Mouse (Mus musculus) embryonic facial prominence, embryonic 11.5 days (tissue): Measurements from ENCODE around the gene Ackr4. TPM values are rescaled to one million over a fixed set of nuclear protein-coding genes. Genes with fewer than 3 reads are reported as not detected.

Experiments used
- ATAC-seq: fragments of 200-750 bp; cut with Nextera tagmentation; replicated peaks from 2 replicates; pipeline ENCODE4 v1.8.0; 2017; ENCODE audit warnings: low read depth; ENCODE audit not compliant: insufficient number of reproducible peaks, low FRiP score, low TSS enrichment
- DNase-seq: peaks from one replicate; pipeline ENCODE4 v3.0.0-alpha.2; 2015; ENCODE audit warnings: low spot score
- H3K27ac ChIP-seq: fragments of 300-500 bp; sonication (generic); replicated peaks from 2 replicates; pipeline ENCODE4 v1.5.1; 2014; ENCODE audit warnings: mild to moderate bottlenecking, low read depth, low read length, control low read depth
- H3K27me3 ChIP-seq: fragments of 300-500 bp; sonication (generic); 2 replicates; pipeline ENCODE4 v1.6.1; 2014; ENCODE audit warnings: mild to moderate bottlenecking, low read length, moderate library complexity, mixed read lengths; ENCODE audit not compliant: control insufficient read depth, insufficient read depth
- H3K36me3 ChIP-seq: fragments of 300-500 bp; sonication (generic); replicated peaks from 2 replicates; pipeline ENCODE4 v1.6.1; 2014; ENCODE audit warnings: low read depth, mild to moderate bottlenecking, low read length, moderate library complexity, mixed read lengths; ENCODE audit not compliant: control insufficient read depth, insufficient read depth
- H3K4me1 ChIP-seq: fragments of 300-500 bp; sonication (generic); 2 replicates; pipeline ENCODE4 v1.6.1; 2014; ENCODE audit warnings: low read length, mixed read lengths; ENCODE audit not compliant: control insufficient read depth, insufficient read depth
- H3K4me2 ChIP-seq: fragments of 300-500 bp; sonication (generic); 2 replicates; pipeline ENCODE4 v1.6.1; 2014; ENCODE audit warnings: low read depth, mild to moderate bottlenecking, control low read depth, low read length, moderate library complexity
- H3K4me3 ChIP-seq: fragments of 300-500 bp; sonication (generic); 2 replicates; pipeline ENCODE4 v1.5.1; 2014; ENCODE audit warnings: low read depth, low read length, control low read depth
- H3K9ac ChIP-seq: fragments of 300-500 bp; sonication (generic); replicated peaks from 2 replicates; pipeline ENCODE4 v1.6.1; 2014; ENCODE audit warnings: mild to moderate bottlenecking, control low read depth, low read length
- H3K9me3 ChIP-seq: fragments of 300-500 bp; sonication (generic); replicated peaks from 2 replicates; pipeline ENCODE4 v1.6.1; 2016; ENCODE audit warnings: mild to moderate bottlenecking, low read length, inconsistent platforms, mixed read lengths; ENCODE audit not compliant: control insufficient read depth
- WGBS: fragments of 180-500 bp; shearing (Covaris S2); extraction: QIAGEN DNeasy Blood & Tissue Kit; methylation state at CpG from one replicate; pipeline ENCODE4 v1.1.7; 2014; 5-methylcytosine and 5-hydroxymethylcytosine counted together
- polyA plus RNA-seq: library from polyadenylated mRNA; unstranded; fragments of >200 nt; fragmentation: Nextera tagmentation; extraction: Ambion mirVana; gene quantifications from 2 replicates; pipeline ENCODE4 v1.2.1, GENCODE M21; 2014

The Ackr4 gene
- polyA plus RNA-seq, 1 experiment from 2014 or later = 0.15 TPM

- DNase-seq = no peak
- no peaks in the 10 kb centered on the region for H3K9me3 ChIP-seq
- peaks cover 14% of the 10 kb centered on the region for H3K36me3 ChIP-seq
- no peak overlapping the region for H3K4me2 ChIP-seq
- no peak overlapping the region for H3K9ac ChIP-seq
- no peaks in the 10 kb centered on the region for H3K4me1 ChIP-seq
- ATAC-seq = no peak
- H3K4me3 ChIP-seq = no peak overlapping the region
- WGBS = 92% methylated on average over 8 of the region's 8 CpGs
- H3K27ac ChIP-seq = no peak overlapping the region
- no peaks in the 10 kb centered on the region for H3K27me3 ChIP-seq
Observed at GRCm38 (mm10) chr9:104156506-104156905, 29.8 kb upstream of the Ackr4 start.

GRCm38 (mm10) chr9:104155100-104155715, 28.5 kb upstream of the Ackr4 start:
- no peaks in the 10 kb centered on the region for H3K4me1 ChIP-seq
- no peak for DNase-seq

GRCm38 (mm10) chr9:104152121-104152520, 25.4 kb upstream of the Ackr4 start:
- 94% methylated on average over 7 of the region's 7 CpGs for WGBS
- DNase-seq (no peak), ATAC-seq (no peak)
- Histone ChIP-seq H3K4me2 (no peak overlapping the region), H3K36me3 (peaks cover 7% of the 10 kb centered on the region), H3K27me3 (no peaks in the 10 kb centered on the region), H3K4me3 (no peak overlapping the region), H3K9ac (no peak overlapping the region), H3K4me1 (no peaks in the 10 kb centered on the region), H3K9me3 (no peaks in the 10 kb centered on the region), H3K27ac (no peak overlapping the region)

More at GRCm38 (mm10) chr9:104155100-104155715, 28.5 kb upstream of the Ackr4 start:
- H3K9me3 ChIP-seq = no peaks in the 10 kb centered on the region
- WGBS = 94% methylated on average over 14 of the region's 14 CpGs
- ATAC-seq = no peak
- H3K9ac ChIP-seq = no peak overlapping the region
- H3K4me3 ChIP-seq = no peak overlapping the region
- peaks cover 10% of the 10 kb centered on the region for H3K36me3 ChIP-seq
- H3K27ac ChIP-seq = no peak overlapping the region
- no peak overlapping the region for H3K4me2 ChIP-seq
- H3K27me3 ChIP-seq = no peaks in the 10 kb centered on the region

GRCm38 (mm10) chr9:104148969-104149368, 22.2 kb upstream of the Ackr4 start:
- WGBS = 89% methylated on average over 7 of the region's 7 CpGs
- no peak for DNase-seq
- H3K27ac ChIP-seq = no peak overlapping the region
- H3K4me2 ChIP-seq = no peak overlapping the region
- no peak for ATAC-seq
- H3K4me3 ChIP-seq = no peak overlapping the region
- no peaks in the 10 kb centered on the region for H3K27me3 ChIP-seq
- H3K4me1 ChIP-seq = no peaks in the 10 kb centered on the region
- no peak overlapping the region for H3K9ac ChIP-seq
- no peaks in the 10 kb centered on the region; the same call in none of the 2 replicates for H3K36me3 ChIP-seq
- no peaks in the 10 kb centered on the region for H3K9me3 ChIP-seq

- H3K27ac ChIP-seq = no peak overlapping the region
- 81% methylated on average over 7 of the region's 7 CpGs for WGBS
- H3K4me3 ChIP-seq = no peak overlapping the region
- H3K36me3 ChIP-seq = no peaks in the 10 kb centered on the region; the same call in 1 of the 2 replicates
- DNase-seq = no peak
- no peaks in the 10 kb centered on the region for H3K9me3 ChIP-seq
- H3K9ac ChIP-seq = no peak overlapping the region
- ATAC-seq = no peak
- no peaks in the 10 kb centered on the region for H3K27me3 ChIP-seq
- H3K4me2 ChIP-seq = no peak overlapping the region
- H3K4me1 ChIP-seq = no peaks in the 10 kb centered on the region
Observed at GRCm38 (mm10) chr9:104146683-104147082, 19.9 kb upstream of the Ackr4 start.

GRCm38 (mm10) chr9:104144314-104144996, 17.7 kb upstream of the Ackr4 start:
- H3K27ac ChIP-seq = no peak overlapping the region
- H3K4me3 ChIP-seq = no peak overlapping the region
- H3K9ac ChIP-seq = no peak overlapping the region
- 83% methylated on average over 8 of the region's 8 CpGs for WGBS
- ATAC-seq = no peak
- no peaks in the 10 kb centered on the region for H3K4me1 ChIP-seq
- no peaks in the 10 kb centered on the region for H3K27me3 ChIP-seq
- no peaks in the 10 kb centered on the region for H3K9me3 ChIP-seq
- DNase-seq = peak; percentile 5
- H3K36me3 ChIP-seq = no peaks in the 10 kb centered on the region
- H3K4me2 ChIP-seq = no peak overlapping the region

GRCm38 (mm10) chr9:104142805-104143204, 16.1 kb upstream of the Ackr4 start:
- WGBS = 80% methylated on average over 14 of the region's 14 CpGs
- H3K4me3 ChIP-seq = no peak overlapping the region
- DNase-seq = no peak
- H3K27ac ChIP-seq = no peak overlapping the region
- no peak overlapping the region for H3K9ac ChIP-seq
- H3K4me1 ChIP-seq = no peaks in the 10 kb centered on the region
- H3K4me2 ChIP-seq = no peak overlapping the region
- ATAC-seq = no peak
- no peaks in the 10 kb centered on the region for H3K9me3 ChIP-seq
- no peaks in the 10 kb centered on the region for H3K36me3 ChIP-seq
- no peaks in the 10 kb centered on the region for H3K27me3 ChIP-seq

- no peak overlapping the region for H3K4me3 ChIP-seq
- H3K36me3 ChIP-seq = no peaks in the 10 kb centered on the region
- no peak overlapping the region for H3K27ac ChIP-seq
- no peaks in the 10 kb centered on the region for H3K4me1 ChIP-seq
- H3K27me3 ChIP-seq = no peaks in the 10 kb centered on the region
- H3K4me2 ChIP-seq = no peak overlapping the region
- no peak overlapping the region for H3K9ac ChIP-seq
- ATAC-seq = no peak
- no peaks in the 10 kb centered on the region for H3K9me3 ChIP-seq
- DNase-seq = no peak
- 91% methylated on average over 6 of the region's 6 CpGs for WGBS
Observed at GRCm38 (mm10) chr9:104140351-104140750, 13.6 kb upstream of the Ackr4 start.
